Mouse (Mus musculus) right cerebral cortex, postnatal 10 days (tissue): Measurements from ENCODE around the gene Lbp.

ENCODE experiments used
- DNase-seq, 2 experiments: peaks; one replicate each; pipeline ENCODE4 v3.0.0; 2021; ENCODE audit warnings: low spot score in 2 of 2

The Lbp gene

DNA sequence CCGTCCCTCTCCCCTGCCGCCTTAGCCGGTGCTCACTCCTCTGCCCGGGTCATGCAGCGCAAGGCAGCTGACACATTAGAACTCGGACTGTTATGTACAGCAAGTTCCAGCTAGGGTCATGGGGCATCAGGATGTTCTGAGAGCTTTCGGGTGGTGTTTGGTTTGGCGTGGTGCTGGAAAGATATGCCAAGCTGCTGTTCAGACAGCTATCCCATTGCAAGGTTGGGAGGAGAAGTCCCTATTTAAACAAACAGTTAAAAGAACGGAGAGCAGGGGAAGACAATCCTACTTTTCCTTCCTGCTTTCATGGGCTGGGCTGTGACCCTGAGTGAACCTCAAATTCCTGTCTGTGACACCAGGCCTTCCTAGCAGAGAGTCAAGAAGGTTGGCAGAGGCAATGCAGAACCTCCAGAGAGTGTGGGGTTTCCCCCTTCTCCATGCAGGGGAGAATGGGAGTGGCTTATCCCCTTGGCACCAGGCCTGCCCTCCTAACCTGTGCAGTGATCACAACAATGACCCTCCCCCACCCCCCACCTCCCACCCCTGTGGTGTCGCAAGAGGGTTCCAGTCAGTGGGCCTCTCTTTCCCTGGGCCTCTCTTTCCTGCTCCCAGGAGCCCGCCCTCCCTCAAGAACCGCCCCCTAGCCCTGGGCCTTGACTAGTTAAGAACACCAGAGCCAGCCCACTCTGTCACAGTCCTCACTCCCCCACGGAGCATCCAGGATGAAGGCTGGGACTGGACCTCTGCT, at the start of gene Lbp:
TSS of gene Lbp (plus strand) at position 546 of the 748 bp plus-strand sequence.
- no peak for DNase-seq

DNA sequence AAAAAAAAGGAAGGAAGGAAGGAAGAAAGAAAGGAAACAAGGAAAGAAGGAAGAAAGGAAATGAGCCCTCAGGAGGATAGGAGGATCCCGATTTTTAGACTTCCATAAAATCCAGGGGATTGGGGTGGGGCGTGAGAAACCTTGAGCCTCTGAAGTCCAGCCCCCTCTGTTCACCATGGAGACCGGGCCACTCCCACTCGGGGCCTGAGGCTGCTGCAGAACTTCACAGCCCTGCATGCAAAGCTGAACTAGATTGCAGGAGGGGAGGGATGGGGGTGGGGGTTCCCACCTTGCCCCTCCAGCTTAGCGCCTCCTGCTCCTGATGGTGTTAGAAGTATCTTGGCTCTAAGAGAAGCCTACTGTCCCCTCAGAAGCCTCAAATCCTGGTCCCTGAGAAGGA, 49.4 kb upstream of the Lbp start:
- no peak for DNase-seq

DNA sequence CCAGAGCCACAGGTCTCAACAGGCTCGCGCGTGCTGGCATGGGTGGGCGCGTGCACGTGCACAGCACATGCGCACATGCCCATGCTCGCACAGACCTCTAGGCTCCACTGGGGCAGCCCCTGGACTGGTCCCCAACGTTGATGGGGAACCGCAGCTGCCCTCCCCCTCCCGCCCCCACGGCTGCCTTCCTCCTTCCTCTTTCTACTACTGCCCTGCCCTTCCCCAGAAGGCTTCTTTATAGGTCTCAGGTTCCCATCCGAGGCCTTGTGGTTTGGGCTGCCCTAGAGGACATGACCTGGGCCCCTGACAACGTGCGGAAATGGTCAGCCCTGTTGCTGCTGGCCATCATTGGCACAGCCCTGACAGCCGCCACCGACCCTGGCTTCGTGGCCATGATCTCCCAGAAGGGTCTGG, 48.3 kb upstream of the Lbp start, which contains the start of gene Bpi:
TSS of gene Bpi (plus strand) at position 90 of the 414 bp plus-strand sequence.
- DNase-seq, result no peak

DNA sequence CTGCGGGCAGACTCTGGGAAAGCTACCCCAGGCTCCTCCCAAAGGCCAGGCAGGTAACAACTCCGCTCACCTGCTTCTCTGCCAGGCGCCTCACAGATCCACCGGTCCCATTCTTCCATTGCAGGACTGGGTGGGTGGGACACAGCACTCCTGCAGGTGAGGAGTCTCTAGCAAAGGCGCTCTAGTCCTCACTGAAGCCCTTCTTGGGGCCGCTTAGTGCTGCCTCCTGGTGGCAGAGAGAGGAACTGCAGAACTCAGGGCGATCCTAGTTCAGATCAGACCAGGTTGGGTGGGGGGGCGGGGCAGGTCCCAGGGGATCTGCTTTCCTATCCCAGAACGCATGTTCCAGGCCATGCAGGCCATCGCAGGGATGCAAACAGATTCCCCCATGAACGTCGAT, 47.5 kb upstream of the Lbp start:
- DNase-seq, result peak; percentile 38 to 60

DNA sequence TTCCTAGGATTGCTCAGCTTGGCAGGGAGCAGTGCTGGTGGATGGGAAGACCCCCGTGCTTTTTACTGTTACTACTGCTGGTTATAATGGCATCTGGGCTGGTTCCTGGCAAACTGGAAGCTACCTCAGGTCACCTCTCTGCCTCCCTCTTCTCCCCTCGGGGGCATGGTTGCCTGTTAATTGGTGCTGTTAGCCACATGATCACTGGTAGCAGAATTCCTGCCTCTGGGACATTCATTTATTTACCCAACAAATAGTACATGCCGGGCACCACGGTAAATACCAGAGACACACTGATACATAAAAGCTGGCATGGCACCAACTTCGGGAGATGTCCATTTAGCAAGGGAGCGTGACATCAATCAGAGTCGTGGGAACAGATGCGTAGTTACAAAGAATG, 46.8 kb upstream of the Lbp start:
- no peak for DNase-seq

DNA sequence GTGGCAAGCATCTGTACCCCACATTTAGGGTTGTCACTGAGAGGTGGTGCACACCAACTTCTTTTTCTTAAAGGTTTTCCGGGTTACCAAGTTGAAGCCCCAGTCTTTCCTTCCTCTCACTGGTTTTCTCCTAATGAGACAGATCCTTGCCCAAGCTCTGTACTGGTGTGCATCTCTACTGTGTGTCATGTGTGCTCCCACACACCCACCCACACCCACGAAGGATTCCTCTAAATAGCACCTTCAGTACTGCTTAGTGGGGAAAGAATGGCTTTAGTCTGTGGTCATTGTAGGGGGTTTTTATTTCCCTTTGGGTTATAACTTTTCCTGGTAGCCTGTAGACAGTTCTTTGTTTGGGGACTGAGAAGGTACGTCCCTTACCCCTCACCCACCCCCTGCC, 41.4 kb upstream of the Lbp start:
- no peak for DNase-seq

DNA sequence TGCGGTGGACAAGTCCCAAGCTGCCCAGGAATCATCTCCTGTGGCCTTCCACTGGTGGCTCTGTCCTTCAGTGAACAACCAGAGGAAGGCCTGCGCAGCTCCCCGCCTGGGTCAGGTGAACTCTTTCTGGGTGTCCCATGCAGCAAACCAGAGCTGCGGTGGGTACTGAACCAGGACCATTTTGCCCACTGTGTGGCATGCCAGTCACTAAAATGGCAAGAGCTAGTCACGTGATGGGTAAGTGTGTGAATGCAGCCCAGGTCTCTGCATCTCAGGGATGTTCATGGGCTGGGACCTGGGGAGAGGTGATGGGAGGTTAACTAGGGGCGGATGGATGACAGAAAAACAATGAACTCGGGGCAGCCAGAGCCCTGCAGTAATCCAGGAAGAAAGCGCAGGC, 36.3 kb upstream of the Lbp start:
- DNase-seq, result no peak

DNA sequence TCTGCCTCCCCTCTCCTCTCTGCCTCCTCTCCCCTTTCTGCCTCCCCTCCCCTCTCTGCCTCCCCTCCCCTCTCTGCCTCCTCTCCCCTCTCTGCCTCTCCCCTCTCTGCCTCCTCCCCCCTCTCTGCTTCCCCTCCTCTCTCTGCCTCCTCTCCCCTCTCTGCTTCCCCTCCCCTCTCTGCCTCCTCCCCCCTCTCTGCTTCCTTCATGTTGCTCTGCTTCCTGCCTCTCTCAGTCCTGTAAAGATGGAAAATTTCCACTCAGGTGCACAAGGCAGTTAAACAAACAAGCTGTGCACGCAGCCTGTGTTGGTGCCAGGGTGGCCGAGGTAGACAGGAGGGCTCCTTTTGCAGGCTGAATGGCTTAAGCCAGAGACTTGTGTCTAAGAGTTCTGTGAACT, 32.6 kb upstream of the Lbp start:
- DNase-seq, result no peak

DNA sequence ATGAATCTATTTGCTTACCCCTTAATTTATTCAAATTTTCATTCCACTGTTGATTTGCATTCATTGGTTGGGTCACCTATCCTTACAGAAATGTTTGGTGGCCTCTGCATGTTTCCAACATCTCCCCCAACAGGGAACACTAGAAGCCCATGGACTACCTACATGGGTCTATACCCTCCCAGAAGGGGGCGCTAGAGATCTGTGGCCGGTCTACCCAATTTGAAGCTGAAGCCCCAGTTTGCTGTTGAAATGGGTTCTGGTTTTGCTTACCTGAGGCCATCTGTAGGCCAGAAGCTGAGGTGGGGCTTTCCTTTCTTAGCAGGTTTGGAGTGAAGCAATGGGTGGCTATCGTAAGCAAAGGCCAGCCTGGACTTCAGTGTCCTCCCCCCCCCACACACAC, 30.9 kb upstream of the Lbp start:
- DNase-seq, result no peak

DNA sequence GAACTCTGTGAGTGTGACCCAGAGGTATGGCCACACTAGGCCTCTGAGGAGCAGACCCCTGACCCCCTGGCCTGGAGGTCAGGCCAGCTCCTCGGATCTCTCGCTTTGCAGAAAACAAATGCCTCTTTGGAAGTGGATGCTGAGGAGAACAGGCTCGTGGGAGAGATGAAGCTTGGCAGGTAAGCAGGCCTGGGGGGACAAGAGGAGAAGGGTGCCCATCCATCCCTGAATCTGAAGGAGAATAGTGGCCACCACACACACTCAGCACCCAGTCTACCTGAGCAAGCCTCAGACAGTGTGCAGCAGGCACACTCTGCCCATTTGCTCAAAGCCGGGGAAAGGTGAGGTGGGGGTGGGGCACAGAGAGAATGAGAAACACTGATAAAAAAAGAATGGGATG, 30.5 kb upstream of the Lbp start:
- no peak for DNase-seq

DNA sequence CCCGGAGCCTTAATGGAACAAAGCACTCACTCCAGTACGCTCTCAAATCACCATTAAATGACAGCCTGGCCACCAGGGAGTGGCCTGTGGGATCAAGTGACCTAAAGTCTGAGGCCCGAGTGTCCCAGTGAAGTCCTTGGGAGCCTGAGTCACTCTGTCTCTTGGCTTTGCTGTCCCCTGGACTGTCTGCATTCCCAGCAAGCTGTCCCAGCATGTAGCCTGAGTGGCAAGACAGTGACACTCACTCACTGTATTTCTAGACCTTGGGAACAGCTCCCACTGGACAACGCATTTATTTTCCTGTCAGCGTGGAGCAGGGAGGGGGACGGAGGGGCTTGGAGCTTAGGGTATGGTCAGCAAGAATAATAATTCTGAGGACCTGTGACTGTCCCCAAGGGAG, 29.8 kb upstream of the Lbp start:
- DNase-seq, result no peak

DNA sequence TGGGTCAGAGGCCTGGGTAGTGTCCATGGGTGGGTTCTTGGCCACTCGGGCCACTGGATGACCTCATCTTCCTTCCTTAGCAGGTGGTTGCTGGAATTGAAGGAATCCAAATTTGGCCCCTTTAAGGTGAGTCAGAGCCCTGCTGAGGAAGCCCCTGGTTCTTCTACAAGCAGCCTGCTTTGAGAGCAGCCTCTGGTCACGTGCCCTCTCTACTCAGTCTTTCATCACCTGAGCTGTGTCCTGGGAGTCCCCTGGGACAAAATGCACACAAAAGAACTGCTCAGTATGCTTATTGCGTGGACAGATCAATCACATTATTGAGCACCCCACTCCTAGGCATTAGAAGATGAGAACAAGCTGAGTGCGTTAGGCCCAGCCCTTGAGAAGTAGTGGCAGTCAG, 29.4 kb upstream of the Lbp start:
- no peak for DNase-seq

DNA sequence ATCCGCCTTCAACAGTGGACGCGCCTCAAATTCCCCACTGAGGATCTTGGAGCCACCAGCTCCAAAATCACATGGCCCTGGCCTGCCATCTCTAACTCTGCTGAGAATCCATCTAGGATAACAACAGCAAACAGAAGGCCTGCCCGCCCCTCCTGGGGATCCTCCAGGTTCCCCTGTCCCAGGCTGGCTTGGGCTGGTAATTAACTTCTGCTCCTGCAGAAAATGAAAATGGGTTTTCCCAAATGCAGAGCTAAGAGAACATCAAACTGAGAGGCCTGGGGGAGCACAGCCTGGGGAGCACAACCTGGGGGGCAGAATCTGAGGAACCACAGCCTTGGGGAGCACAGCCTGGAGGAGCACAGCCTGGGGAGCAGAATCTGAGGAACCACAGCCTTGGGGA, 26.6 kb upstream of the Lbp start:
- no peak for DNase-seq

DNA sequence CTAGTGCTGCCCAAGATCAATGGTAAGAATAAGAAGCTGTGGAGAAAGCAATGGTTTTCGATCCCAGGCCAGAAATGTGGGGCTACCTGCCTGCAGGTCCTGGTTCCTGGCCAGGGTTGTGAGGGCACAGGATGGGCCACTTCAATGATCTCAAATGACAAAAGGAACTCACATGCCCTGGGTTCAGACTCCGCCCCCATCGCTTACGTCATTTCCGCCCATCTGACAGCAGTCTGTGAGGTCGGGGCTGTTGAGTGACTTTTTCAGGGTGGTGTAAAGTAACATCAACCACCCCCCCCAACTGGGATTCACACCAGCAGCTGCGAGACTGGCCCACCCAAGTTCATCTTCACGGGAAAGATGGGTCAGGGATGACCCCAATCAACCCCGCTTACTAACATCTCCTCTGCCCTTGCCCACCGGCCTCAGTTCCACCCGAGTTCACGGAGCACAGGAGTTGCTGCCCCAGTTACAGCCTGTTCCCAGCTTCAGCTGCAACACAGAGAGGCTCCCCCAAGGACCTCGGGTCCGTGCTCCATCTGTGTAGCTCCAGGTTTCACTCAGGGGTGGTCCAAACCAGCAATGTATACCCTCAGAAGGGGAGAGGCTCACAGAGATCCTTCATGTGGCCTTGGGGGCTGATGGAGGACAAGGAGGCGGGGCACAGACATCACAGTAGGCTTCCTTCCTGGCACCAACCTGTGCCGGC, 24.6 kb upstream of the Lbp start:
- no peak for DNase-seq

DNA sequence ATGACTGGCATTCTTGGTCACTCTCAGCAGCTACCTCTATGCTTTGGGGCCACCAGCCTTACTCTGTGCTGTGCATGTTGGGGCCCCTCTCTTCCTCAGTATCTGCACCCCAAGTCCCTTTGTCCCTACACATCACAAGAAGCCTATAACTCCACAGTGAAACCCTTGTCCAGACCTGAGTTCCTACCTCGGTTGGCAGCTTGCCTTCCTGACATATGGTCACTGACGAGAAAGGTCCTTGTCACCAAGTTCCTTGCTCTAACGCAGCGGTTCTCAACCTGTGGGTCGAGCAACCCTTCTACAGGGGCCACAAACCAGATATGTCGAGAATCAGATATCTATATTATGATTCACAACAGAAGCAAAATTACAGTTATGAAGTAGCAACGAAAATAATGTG, 23.2 kb upstream of the Lbp start:
- DNase-seq, result no peak

DNA sequence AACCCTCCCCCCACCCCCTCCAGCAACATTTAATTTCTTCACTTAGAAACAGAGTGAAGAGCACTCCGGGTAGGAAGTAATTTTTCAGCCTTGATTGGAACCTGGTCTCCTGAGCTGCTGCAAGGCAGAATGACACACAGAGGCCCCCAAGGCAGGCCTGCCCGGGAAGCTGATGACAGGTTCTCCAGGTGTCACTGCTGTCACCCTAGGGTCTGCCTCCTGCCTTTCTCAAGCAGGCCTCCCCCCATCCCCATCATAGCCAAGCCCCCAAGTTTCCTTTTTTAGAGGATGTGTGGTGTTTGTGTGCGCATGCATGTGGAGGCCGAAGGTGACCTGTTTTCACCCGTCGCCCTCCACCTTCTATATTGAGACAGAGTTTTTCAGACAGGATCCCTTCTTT, 22.5 kb upstream of the Lbp start:
- DNase-seq, result no peak

DNA sequence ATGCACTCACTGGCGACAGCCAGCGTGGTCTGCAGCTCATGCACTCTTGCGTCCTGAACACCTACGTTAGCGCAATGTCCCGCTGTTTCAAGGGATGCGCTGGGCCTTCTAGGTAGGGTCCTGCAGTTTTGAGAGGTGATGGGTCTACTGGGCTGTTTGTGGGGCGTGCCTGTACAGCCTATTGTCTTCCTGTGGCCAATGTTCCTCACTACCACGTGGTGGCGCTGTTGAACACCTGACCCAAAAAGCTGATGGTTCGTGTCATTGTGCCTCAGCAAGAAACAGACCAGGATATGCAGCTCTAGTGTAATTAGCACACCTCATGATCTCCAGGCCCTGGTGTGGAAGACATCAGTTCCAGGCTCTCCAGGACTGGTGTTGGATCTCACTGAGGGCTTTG, 21.7 kb upstream of the Lbp start:
- peak in 1 of 2 experiments; percentile 43 for DNase-seq

DNA sequence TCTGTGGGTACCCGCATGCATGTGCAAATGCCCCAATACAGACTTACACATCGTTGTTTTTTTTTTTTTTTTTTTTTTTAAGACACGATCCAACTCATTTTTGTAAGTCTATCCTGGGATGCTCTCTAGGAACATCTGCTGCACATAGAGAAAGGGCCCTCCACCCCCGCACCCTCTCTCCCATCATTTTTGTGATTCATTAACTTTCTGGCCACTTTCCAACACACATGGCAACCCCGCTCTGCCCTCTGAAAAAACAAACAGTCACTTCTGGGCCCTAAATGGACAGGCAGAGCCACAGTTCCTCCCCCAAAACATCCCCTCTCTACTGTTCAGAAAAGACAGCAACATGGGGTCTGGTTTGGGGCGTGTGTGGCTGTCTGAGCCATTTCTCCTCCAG, 20.6 kb upstream of the Lbp start:
- DNase-seq, result no peak

DNA sequence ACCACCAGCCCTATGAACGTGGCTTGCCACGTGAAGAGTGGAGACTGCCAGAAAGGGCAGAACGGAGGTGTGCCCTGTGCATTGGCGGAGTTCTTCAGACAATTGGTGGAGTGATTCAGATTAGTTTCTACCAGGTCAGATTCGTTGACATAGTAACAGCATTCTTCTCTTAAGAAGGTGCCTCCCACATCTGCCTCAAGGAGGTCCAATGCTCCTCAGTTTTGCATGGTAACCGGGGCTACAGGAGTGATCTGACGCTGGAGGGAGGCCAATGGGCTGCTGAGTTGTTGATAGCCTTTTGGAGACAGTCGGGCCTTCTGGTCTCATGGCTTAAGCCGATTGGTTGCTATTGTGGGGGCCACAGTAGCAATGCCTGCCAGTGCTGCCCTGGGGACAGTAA, 10.6 kb upstream of the Lbp start:
- peak in 1 of 2 experiments; percentile 49 for DNase-seq

DNA sequence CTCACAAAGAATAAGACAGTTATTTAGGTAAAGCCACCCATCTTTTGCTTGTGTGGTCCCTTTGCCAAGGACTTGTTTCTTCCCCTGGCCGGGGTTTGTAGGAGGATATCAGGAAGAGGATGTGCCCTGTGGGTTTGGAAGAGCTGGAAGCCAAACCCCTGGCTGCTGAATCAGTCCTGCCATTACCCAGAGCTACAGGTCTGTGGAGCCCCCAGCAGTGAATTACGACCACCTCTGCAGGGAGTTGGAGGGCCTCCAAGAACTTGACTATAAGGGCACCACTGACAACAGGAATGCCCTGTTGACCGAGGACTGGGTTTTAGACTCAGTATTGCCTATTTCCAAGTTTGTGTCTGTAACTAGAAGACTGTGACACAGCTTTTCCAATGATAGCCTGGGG, 7.1 kb upstream of the Lbp start:
- no peak for DNase-seq

DNA sequence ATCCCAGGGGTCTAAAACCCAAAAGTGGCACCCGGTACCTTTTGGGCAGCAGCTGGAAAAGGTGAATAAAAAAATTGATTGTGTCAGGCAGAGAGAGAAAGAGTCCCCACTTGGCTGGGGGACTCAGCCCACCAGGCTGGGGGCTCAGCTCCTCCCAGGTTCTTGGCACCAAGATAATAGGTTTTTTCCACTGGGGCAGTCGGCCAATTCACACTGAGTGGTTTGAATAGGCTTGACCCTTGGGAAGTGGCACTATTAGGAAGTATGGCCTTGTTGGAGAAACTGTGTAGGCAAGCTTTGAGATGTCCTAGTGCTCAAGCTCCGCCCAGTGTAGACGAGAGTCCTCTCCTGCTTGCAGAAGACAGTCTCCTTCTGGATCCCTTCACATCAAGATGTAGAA, 6.6 kb upstream of the Lbp start:
- no peak for DNase-seq

DNA sequence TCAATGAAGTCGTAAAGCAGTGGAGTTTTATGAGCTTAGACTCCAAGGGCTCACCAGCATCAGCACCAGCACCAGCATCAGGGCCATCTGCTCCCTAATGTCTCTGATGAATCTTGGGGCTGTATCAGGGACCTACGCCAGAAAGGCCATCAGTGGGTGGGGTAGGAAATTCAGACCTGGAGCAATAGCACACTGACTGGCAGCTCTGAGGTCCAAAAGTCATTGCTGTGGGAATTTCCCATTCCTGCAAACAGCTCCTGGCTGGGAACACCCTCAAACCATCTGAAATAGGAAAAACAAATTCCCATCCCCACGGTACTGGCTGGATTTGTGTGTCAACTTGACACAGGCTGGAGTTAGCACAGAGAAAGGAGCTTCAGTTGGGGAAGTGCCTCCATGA, 3.5 kb upstream of the Lbp start:
- DNase-seq, result no peak

DNA sequence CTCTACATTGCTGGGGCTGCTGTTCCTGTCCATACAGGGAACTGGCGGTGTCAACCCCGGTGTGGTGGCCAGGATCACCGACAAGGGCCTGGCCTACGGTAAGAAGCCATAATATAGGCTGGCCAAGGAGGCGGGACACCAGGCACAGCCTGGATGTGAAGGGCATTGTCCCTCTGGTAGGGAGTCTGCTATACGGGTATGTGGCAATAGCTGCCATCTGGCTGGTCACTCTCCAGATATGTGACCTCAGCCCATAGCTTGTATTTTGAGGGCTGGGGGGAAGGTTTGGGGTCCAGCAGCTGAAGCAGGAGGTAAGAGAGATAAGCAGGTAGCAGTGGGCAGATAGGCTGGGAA, 380 bp downstream of the Lbp start:
- no peak for DNase-seq

DNA sequence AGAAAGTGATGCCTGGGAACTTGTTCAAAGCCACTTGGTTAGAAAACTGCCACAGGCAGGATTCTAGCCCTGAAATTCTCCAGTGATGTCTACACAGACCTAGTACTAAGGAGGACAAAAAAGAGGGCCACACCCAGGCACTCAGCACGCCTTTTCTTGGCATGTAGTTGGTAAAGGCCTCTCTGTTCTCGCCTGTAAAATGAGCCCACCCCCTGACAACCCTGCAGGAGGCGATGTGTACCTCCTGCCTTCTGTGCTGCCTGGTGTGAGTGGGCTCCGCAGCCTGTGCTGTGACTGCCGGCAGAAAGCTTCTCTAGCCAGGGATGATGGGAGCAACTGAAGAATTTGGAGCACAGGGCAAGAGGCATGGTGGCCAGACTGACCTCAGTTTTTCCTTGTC, 2.0 kb downstream of the Lbp start:
- no peak for DNase-seq
